Mouse (Mus musculus) embryonic facial prominence, embryonic 10.5 days (tissue): ENCODE data around the gene Itgb7. TPM values are rescaled to one million over a fixed set of nuclear protein-coding genes. Genes with fewer than 3 reads are reported as not detected.

Experiments
- DNase-seq: peaks from one replicate; pipeline ENCODE4 v3.0.0-alpha.2; 2017; ENCODE audit warnings: low spot score
- H3K27ac ChIP-seq: fragments of 300-500 bp; sonication (generic); replicated peaks from 2 replicates; pipeline ENCODE4 v1.5.1; 2016; ENCODE audit warnings: mild to moderate bottlenecking
- H3K27me3 ChIP-seq: fragments of 300-500 bp; sonication (generic); replicated peaks from 2 replicates; pipeline ENCODE4 v1.6.1; 2016; ENCODE audit warnings: low read depth, mild to moderate bottlenecking; ENCODE audit not compliant: poor library complexity, severe bottlenecking
- H3K36me3 ChIP-seq: fragments of 300-500 bp; sonication (generic); replicated peaks from 2 replicates; pipeline ENCODE4 v1.6.1; 2016; ENCODE audit warnings: mild to moderate bottlenecking, moderate library complexity
- H3K4me1 ChIP-seq: fragments of 300-500 bp; sonication (generic); 2 replicates; pipeline ENCODE4 v1.6.1; 2016
- H3K4me3 ChIP-seq: fragments of 300-500 bp; sonication (generic); 2 replicates; pipeline ENCODE4 v1.5.1; 2016; ENCODE audit warnings: mild to moderate bottlenecking, moderate library complexity
- H3K9me3 ChIP-seq: fragments of 300-500 bp; sonication (generic); 2 replicates; pipeline ENCODE4 v1.6.1; 2016; ENCODE audit warnings: mild to moderate bottlenecking
- WGBS: fragments of 180-500 bp; shearing (Covaris S2); methylation state at CpG from one replicate; pipeline ENCODE4 v1.1.7; 2016; 5-methylcytosine and 5-hydroxymethylcytosine counted together
- polyA plus RNA-seq: library from polyadenylated mRNA; unstranded; fragments of >200 nt; fragmentation: Nextera tagmentation; extraction: Ambion mirVana; gene quantifications from 2 replicates; pipeline ENCODE4 v1.2.1, GENCODE M21; 2016

Itgb7 gene
- polyA plus RNA-seq, 1 experiment from 2014 or later = 1.1 TPM

- H3K36me3 ChIP-seq = peaks cover 27% of the 10 kb centered on the region
- peak overlapping the region; percentile 76 for H3K4me3 ChIP-seq
- DNase-seq = peak; percentile 86
- H3K4me1 ChIP-seq = peaks cover 98% of the 10 kb centered on the region
- peaks cover 69% of the 10 kb centered on the region for H3K27me3 ChIP-seq
- no peaks in the 10 kb centered on the region for H3K9me3 ChIP-seq
- peak overlapping the region; percentile 96 for H3K27ac ChIP-seq
- WGBS = under 1% methylated on average over 65 of the region's 65 CpGs
Measured at GRCm38 (mm10) chr15:102247252-102248130, 15.7 kb upstream of the Itgb7 start.

- H3K27ac ChIP-seq = peak overlapping the region; percentile 96
- H3K27me3 ChIP-seq = peaks cover 75% of the 10 kb centered on the region
- peaks cover 26% of the 10 kb centered on the region for H3K36me3 ChIP-seq
- H3K4me3 ChIP-seq = peak overlapping the region; percentile 76
- WGBS = 0% methylated on average over 35 of the region's 35 CpGs
- DNase-seq = peak; percentile 97
- peaks cover 98% of the 10 kb centered on the region for H3K4me1 ChIP-seq
- no peaks in the 10 kb centered on the region for H3K9me3 ChIP-seq
Measured at GRCm38 (mm10) chr15:102246866-102247251, 15.1 kb upstream of the Itgb7 start.

GRCm38 (mm10) chr15:102245891-102246741 is 14.4 kb upstream of the Itgb7 start:
- WGBS = under 1% methylated on average over 42 of the region's 44 CpGs
- Histone ChIP-seq H3K27ac (peak overlapping the region; percentile 96), H3K36me3 (peaks cover 26% of the 10 kb centered on the region), H3K4me1 (peaks cover 95% of the 10 kb centered on the region), H3K4me3 (peak overlapping the region; percentile 76), H3K9me3 (no peaks in the 10 kb centered on the region), H3K27me3 (peaks cover 81% of the 10 kb centered on the region)
- DNase-seq = peak; percentile 88

- Histone ChIP-seq H3K36me3 (peaks cover 26% of the 10 kb centered on the region), H3K27me3 (peaks cover 79% of the 10 kb centered on the region), H3K27ac (peak overlapping the region; percentile 96), H3K9me3 (no peaks in the 10 kb centered on the region), H3K4me3 (peak overlapping the region; percentile 76), H3K4me1 (peaks cover 92% of the 10 kb centered on the region)
- WGBS = 2% methylated on average over 14 of the region's 14 CpGs
- no peak for DNase-seq
Measured at GRCm38 (mm10) chr15:102245461-102245881, 13.7 kb upstream of the Itgb7 start.

DNA sequence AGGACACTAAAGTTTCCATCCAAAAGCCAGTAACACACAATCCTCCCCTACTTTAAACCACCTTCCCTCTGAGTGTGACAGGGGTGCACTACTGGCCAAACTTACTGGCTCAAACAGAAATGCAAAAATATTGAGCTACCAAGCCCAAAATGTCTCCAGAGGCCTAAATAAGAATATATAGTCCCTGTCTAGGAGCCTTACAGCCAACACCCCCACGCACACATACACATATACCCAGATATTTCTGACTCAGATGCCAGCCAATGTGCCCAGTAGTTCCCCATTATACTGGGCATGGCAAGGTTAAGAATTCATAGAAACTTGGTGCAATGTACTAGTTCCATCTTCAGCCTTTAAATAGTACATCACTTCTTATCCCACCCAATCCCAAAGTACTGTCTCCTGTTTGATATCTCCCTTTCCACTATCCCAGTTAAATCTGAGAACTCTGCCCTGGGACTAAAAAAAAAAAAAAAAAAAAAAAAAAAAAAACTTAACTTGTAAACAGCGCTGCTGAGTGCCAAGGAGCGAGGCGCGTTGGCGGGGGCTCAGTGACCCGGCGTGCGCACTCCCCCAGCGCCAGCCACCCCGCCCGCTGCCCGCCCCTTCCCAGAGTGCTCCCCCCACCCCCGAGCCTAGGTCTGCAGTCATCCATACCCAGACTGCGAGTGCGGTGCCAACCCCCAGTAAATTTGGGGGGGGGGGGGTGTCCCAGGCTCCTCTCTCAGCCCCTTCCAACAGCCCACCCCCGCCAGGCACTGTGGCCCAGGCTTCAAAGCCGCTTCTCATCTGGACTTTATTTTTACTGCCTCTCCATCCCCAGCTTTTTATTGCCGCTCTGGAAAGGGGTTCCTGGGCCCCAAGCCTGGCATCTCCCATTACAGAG is 12.8 kb upstream of the Itgb7 start:
- H3K4me1 ChIP-seq = peaks cover 87% of the 10 kb centered on the region
- 2% methylated on average over 19 of the region's 19 CpGs for WGBS
- H3K36me3 ChIP-seq = peaks cover 32% of the 10 kb centered on the region
- H3K27ac ChIP-seq = peak overlapping the region; percentile 96
- no peaks in the 10 kb centered on the region for H3K9me3 ChIP-seq
- DNase-seq = no peak
- peak overlapping the region; percentile 76 for H3K4me3 ChIP-seq
- H3K27me3 ChIP-seq = peaks cover 70% of the 10 kb centered on the region

DNA sequence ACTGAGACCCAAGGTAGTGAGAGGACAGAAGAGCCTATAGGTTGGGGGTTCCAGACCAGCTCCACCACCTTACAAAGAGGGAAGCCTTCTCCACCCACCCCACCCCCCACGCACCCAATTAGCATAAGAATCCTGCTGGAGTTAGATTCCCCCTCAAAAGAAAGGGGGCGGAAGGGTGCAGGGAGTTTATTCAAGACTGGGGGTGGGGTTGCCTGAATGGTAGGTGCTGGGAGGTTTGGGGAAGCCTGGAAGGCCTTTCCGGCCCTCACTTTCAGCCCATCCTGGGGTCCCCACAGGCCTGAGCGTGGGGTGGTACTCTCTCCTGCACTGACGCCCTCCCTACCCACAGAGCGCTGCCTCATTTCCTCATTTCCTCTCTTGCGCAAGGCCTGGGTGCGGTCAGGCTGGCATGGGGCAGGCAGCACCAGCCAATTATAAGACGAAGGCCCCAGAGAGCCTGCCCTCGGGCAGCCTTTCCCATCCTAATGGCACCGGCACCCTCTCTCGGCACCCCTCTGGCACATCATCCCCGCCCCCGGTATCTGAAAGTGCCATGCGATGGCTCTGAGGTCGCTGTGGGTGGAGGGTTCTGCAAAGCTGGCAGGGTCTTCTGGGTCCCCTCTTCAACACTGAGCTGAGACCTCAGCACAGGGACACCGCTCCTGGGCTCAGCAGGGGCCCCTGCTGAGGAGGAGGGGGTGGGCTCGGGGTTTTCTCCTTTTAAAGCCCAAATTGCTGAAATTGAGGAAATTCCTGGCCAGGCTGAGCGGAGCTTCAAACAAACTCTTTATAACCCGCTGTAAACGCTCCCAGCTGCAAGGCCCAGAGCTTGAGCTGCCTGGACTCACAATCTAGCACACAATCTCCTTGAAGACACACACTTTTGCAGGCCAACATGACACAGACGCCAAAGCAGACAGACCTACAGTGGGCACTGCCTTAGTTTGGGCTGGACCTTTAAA is 11.8 kb upstream of the Itgb7 start:
- Histone ChIP-seq H3K4me1 (peaks cover 80% of the 10 kb centered on the region), H3K27me3 (peaks cover 62% of the 10 kb centered on the region), H3K36me3 (peaks cover 43% of the 10 kb centered on the region), H3K27ac (peak overlapping the region; percentile 96), H3K4me3 (peak overlapping the region; percentile 76), H3K9me3 (no peaks in the 10 kb centered on the region)
- DNase-seq = peak; percentile 73
- 8% methylated on average over 22 of the region's 22 CpGs for WGBS

DNA sequence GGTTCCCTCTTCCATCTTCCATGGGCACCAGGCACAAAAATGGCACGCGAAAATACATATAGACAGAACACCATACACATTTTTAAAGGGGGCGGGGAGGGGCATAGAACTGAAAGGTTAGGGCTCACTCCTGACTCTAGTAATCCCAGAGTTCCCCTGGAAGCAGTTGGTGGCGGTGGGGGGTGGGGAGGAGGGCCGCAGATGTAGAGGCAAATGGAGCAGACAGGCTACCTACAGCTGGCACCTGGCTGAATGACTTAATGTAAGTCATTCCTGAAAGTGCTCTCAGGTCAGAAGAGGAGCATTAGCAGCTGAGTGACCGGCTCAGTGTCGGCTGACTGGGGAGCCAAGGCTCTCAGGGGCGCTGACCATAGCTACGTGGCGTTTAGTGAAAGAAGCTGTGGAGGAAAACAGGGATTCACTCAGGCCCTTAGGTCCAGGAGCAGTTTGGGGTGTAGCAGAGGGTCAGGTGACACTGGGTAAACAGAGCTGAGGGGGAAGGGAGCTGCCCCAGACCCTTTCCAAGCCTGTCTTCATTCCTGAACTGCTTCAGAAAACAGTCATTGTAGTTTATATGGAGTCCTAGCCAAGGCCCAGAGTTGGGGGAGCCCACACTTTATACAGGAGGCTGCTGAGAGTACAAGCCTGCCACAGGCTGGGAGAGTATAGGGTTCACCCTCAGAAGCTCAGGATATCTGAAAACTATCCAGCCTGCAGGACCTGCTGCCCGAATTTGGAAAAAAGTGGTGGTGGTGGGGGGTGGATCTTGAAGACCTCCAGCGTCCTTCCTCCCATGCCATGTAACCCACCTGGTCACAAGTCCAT is 10.9 kb upstream of the Itgb7 start:
- H3K4me3 ChIP-seq = peak overlapping the region; percentile 76
- peak overlapping the region; percentile 96 for H3K27ac ChIP-seq
- no peaks in the 10 kb centered on the region for H3K9me3 ChIP-seq
- 25% methylated on average over 12 of the region's 12 CpGs for WGBS
- H3K27me3 ChIP-seq = peaks cover 56% of the 10 kb centered on the region
- no peak for DNase-seq
- peaks cover 51% of the 10 kb centered on the region for H3K36me3 ChIP-seq
- H3K4me1 ChIP-seq = peaks cover 71% of the 10 kb centered on the region

DNA sequence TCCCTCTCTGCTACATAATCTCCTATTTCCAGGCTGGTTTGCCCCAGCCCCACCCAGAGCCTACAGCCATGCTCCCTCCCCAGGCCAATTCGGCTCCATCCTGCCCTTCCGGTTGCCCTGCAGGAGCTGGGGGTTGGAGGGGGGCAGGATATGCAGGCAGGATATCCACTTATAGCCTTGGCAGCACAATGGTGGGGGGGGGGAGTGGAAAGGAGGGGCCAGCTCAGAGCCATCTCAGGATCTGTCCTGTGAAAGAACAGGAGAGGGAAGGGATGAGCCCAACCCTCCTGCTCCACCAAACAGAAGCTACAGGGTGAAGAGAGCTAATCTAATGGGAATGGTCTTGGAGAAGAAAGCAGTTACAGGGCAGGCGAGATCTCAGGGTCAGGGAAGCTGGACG is 8.9 kb upstream of the Itgb7 start:
- DNase-seq = no peak
- no peak overlapping the region for H3K4me3 ChIP-seq
- peaks cover 43% of the 10 kb centered on the region for H3K27me3 ChIP-seq
- H3K36me3 ChIP-seq = peaks cover 71% of the 10 kb centered on the region
- no peaks in the 10 kb centered on the region for H3K9me3 ChIP-seq
- 68% methylated on average over 4 of the region's 4 CpGs for WGBS
- no peak overlapping the region; the same call in 1 of the 2 replicates for H3K27ac ChIP-seq
- H3K4me1 ChIP-seq = peaks cover 58% of the 10 kb centered on the region

GRCm38 (mm10) chr15:102239851-102240250 is 8.1 kb upstream of the Itgb7 start:
- 80% methylated on average over 11 of the region's 11 CpGs for WGBS
- no peak overlapping the region; the same call in 1 of the 2 replicates for H3K4me3 ChIP-seq
- no peaks in the 10 kb centered on the region for H3K9me3 ChIP-seq
- H3K4me1 ChIP-seq = peaks cover 59% of the 10 kb centered on the region
- H3K27me3 ChIP-seq = peaks cover 35% of the 10 kb centered on the region
- no peak for DNase-seq
- H3K27ac ChIP-seq = no peak overlapping the region
- H3K36me3 ChIP-seq = peaks cover 78% of the 10 kb centered on the region

GRCm38 (mm10) chr15:102239260-102239590 is 7.5 kb upstream of the Itgb7 start:
- H3K4me3 ChIP-seq = 0 out of 2 replicates have a peak overlapping the region, but pooled peaks have one; percentile 14
- peaks cover 29% of the 10 kb centered on the region for H3K27me3 ChIP-seq
- WGBS = 13% methylated on average over 9 of the region's 9 CpGs
- peaks cover 60% of the 10 kb centered on the region for H3K4me1 ChIP-seq
- H3K27ac ChIP-seq = no peak overlapping the region
- DNase-seq = peak; percentile 89
- H3K36me3 ChIP-seq = peaks cover 84% of the 10 kb centered on the region
- no peaks in the 10 kb centered on the region for H3K9me3 ChIP-seq
